Mouse (Mus musculus): ENCODE data around the gene Adgrf5.

The Adgrf5 gene

GRCm38 (mm10) chr17:43474775-43475174, 114.5 kb downstream of the Adgrf5 start:
- no peak for TF ChIP-seq GATA4 (IDR thresholded peaks at IDR 0.05; ENCODE audit: insufficient replicate concordance, low read length)

DNA sequence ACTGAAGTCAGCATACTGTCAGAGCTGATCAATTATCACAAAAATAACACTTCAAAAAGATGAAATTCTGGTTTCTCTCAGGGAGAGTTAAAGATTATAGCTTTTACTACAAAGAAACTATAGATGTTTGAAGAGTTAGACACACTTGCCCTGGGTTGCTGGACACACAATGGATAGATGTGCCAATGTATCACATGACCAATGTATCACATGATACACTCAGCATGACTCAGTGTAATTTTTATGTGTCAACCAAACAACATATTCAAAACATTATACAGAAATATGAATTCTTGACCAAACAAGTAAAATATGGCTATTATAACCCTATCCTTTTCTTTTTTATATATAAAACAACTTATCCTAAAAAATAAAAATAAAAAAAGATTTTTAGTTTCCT, 117.4 kb downstream of the Adgrf5 start:
- no peak for TF ChIP-seq GATA4 (IDR thresholded peaks at IDR 0.05; ENCODE audit: insufficient replicate concordance, low read length)

DNA sequence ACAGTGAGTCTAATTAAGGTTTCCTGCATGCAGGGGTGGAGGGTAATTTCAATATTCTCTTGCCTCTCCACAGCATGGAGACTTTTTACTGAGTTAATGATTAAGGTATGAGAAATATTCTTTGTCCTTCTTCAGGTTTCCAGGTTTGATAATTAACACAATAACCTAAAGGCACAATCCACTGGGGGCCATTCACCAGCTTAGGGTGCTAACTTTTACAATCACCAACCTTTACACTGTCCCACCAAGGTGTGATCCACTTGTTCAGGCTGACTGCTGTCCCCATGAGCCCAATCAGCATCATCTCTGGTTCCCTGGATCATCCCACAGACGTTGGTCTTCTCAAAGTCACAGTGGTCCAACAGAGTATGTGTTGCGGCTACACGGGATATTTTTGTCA, 125.7 kb downstream of the Adgrf5 start:
- TF ChIP-seq GATA4 (IDR thresholded peaks at IDR 0.05; ENCODE audit: insufficient replicate concordance, low read length): no peak

DNA sequence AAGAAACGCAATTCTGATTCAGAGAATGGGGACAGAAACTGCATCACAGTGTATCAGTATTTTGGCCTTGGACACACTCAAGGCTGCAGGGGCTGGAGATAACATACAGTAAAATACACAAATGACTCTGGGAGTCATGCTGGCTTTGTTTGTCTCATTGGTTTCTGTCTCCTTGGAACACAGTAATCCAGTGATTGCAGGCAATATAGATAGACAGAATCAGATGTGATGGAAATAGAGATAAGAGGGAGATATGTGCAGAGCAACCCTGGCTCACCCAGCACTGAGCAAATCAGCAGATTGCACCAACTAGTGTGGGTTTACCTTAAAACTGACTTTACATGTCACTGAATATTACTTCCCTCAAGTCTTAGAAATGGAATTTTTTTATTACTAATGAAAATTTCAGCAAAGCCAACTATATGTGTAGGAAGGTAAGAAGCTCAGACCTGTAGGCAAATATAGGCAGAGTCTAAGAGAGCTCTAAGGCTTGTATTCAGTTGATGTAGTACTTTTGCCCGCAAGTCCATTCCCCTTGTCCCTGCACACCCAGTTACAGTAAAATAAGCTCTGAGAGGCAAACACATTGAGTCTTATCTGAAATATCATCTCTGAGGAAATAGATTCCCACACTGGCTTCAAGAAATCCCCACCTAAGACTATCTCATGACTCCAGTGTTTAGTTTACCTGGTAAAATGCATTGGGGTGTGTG, 128.3 kb downstream of the Adgrf5 start:
- no peak for TF ChIP-seq GATA4 (IDR thresholded peaks at IDR 0.05; ENCODE audit: insufficient replicate concordance, low read length)

DNA sequence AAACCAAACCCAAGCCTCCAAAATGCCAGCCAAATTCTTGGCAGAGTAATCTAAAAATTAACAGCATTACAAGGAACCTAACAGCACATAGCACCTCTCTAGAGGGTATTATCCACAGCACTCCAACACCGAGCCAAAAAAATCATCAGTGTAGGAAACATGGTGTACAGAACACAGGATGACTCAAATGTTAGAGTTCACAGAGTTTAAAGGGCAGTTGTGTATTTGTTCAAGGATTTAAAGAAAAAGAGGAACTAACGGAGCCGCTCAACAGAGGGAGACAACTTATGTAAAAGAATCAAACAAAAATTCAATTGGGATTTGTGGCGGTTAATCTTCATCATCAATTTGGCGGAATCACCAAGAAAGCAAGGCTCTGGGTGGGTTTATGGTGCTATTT, 135.3 kb downstream of the Adgrf5 start:
- no peak for TF ChIP-seq GATA4 (IDR thresholded peaks at IDR 0.05; ENCODE audit: insufficient replicate concordance, low read length)

DNA sequence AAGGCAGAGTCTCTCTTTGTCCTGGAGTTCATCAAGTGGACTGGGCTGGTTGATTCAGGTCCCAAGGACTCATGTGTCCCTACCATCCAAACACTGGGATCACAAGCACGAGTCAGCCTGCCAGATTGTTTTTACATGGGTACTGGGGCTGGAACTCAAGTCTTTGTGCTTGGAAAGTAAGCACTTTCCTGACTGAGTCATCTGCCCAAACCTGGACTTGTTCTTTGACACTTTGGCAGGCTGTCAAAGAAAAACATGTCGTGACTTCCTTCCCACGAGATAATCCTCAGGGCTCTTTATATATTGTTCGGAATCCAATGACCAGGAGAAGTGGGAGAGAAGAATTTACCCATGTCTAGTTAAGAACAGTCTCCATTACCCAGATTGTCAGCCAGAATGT, 137.3 kb downstream of the Adgrf5 start:
- TF ChIP-seq GATA4 (IDR thresholded peaks at IDR 0.05; ENCODE audit: insufficient replicate concordance, low read length): no peak

GRCm38 (mm10) chr17:43500513-43500912, 140.3 kb downstream of the Adgrf5 start:
- no peak for TF ChIP-seq GATA4 (IDR thresholded peaks at IDR 0.05; ENCODE audit: insufficient replicate concordance, low read length)

GRCm38 (mm10) chr17:43501223-43501622, 141.0 kb downstream of the Adgrf5 start:
- TF ChIP-seq GATA4 (IDR thresholded peaks at IDR 0.05; ENCODE audit: insufficient replicate concordance, low read length): no peak

DNA sequence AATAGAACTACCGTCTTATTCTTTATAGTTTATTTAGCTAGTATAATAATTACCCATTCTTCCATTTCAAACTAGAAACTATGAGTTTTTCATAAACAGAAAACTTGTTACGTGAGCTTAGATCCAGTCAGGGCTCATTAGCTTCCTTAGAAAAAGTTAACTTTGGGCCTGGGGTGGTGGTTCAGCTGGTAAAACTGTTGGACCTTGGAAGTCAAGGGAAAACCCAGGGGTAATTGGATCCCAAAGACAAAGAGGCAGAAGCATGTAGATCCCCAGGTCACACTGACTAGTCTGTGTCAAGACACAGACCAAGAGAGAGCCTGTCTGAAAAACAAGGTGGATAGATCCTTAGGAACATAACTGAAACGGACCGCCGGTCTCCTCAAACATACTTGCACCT, 141.4 kb downstream of the Adgrf5 start:
- no peak for TF ChIP-seq GATA4 (IDR thresholded peaks at IDR 0.05; ENCODE audit: insufficient replicate concordance, low read length)

- TF ChIP-seq GATA4 (IDR thresholded peaks at IDR 0.05; ENCODE audit: insufficient replicate concordance, low read length): no peak
These were observed 142.3 kb downstream of the Adgrf5 start, which contains the start of gene Mep1a for GRCm38 (mm10) chr17:43502592-43502991. Gene Mep1a (minus strand): TSS chr17:43502812.

- no peak for TF ChIP-seq GATA4 (IDR thresholded peaks at IDR 0.05; ENCODE audit: insufficient replicate concordance, low read length)
These were observed 143.8 kb downstream of the Adgrf5 start for GRCm38 (mm10) chr17:43503861-43504593.

GRCm38 (mm10) chr17:43504594-43504934, 144.3 kb downstream of the Adgrf5 start:
- no peak for TF ChIP-seq GATA4 (IDR thresholded peaks at IDR 0.05; ENCODE audit: insufficient replicate concordance, low read length)

All from liver, adult (tissue).